Comparison of ENCODE assay signal across 29 mouse cellular contexts in the genomic region with DNA sequence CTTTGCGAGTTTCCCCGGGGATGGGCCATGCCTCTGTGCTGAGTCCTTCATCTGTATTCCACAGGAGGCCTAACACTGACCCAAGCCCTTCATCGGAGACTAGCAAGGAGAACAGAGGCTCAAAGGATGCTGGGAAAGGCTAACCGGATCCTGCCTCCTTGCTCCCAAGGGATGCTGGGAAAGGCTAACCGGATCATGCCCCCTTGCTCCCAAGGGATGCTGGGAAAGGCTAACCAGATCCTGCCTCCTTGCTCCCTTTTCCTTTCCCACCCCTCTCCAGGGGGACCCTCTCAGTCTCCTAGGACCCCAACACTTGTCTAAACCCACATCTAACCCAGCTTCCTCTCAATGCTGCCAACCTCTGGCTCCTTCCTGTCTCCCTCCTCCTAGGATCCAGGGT. TPM values are rescaled to one million over a fixed set of nuclear protein-coding genes. Genes with fewer than 3 reads are reported as not detected.
DNase-seq lines count a peak whose midpoint lies in the region; ATAC-seq and TF ChIP-seq lines count a peak whose summit lies in the region.
"Had no signal": no experiment of that assay in that cellular context is flagged by ENCODE, and none has a peak within 500 bp of the region (broad histone marks: within the 10 kb centered on the region; RNA-seq: fewer than 3 reads in every experiment).

No protein-coding gene starts in this region.

- H3K27me3 ChIP-seq in forebrain, embryonic 10.5 days (ENCODE audit: poor library complexity, severe bottlenecking): peaks cover 8% of the 10 kb centered on the region; the same call in 1 of the 2 replicates
- H3K27me3 ChIP-seq in forebrain, postnatal 0 days (ENCODE audit: insufficient read depth, low read length): no peaks in the 10 kb centered on the region
- H3K27me3 ChIP-seq in Patski: no peaks in the 10 kb centered on the region
- no peaks in the 10 kb centered on the region for H3K27me3 ChIP-seq in stomach, embryonic 15.5 days (replicated peaks)
- H3K27me3 ChIP-seq in midbrain, embryonic 13.5 days: no peaks in the 10 kb centered on the region
- H3K27me3 ChIP-seq: embryonic facial prominence, embryonic 12.5 days; embryonic facial prominence, embryonic 15.5 days; forebrain, embryonic 13.5 days; heart, embryonic 12.5 days; heart, embryonic 15.5 days; intestine, embryonic 15.5 days had no signal

- 0 out of 2 replicates have a peak overlapping the region, but pooled peaks have one; percentile 4 for H3K27ac ChIP-seq in forebrain, embryonic 10.5 days
- H3K27ac ChIP-seq in forebrain, postnatal 0 days (ENCODE audit: low read depth, low read length): no peak overlapping the region
- peak overlapping the region; percentile 35; the same call in 1 of the 2 replicates for H3K27ac ChIP-seq in stomach, embryonic 15.5 days
- H3K27ac ChIP-seq in midbrain, embryonic 13.5 days: no peak overlapping the region
- H3K27ac ChIP-seq: embryonic facial prominence, embryonic 12.5 days; embryonic facial prominence, embryonic 15.5 days; forebrain, embryonic 13.5 days; gastrocnemius, adult 2 months; heart, embryonic 15.5 days; hindbrain, embryonic 10.5 days; hindbrain, embryonic 13.5 days; intestine, embryonic 15.5 days had no signal

- DNase-seq in forebrain, embryonic 10.5 days (ENCODE audit: extremely low spot score, low spot score): no peak
- no peak for DNase-seq in forebrain, postnatal 0 days
- no peak for DNase-seq in Patski (ENCODE audit: low read depth, low spot score)
- no peak for DNase-seq in urinary bladder, adult 2 months (ENCODE audit: low spot score)
- DNase-seq in retina, embryonic 14.5 days (ENCODE audit: low spot score): no peak
- no peak for DNase-seq in heart, adult 11 months
- DNase-seq: adrenal gland, postnatal 10 days; adrenal gland, postnatal 36 days; cerebellum, adult 18-20 months; cerebellum, adult 9-10 months; cerebellum, postnatal 14 days; gastrocnemius, adult 2 months; gastrocnemius, postnatal 14 days; heart, adult 18-20 months; heart, postnatal 10 days; heart, postnatal 36 days had no signal

- H3K4me1 ChIP-seq in forebrain, embryonic 10.5 days: peaks cover 27% of the 10 kb centered on the region
- H3K4me1 ChIP-seq in forebrain, postnatal 0 days (ENCODE audit: insufficient read depth): 0 out of 2 replicates have a peak, but pooled peaks cover 4% of the 10 kb centered on the region
- peaks cover 22% of the 10 kb centered on the region for H3K4me1 ChIP-seq in stomach, embryonic 15.5 days
- H3K4me1 ChIP-seq in midbrain, embryonic 13.5 days (replicated peaks): peaks cover 24% of the 10 kb centered on the region

- no peak overlapping the region for H3K4me3 ChIP-seq in forebrain, embryonic 10.5 days
- H3K4me3 ChIP-seq in forebrain, postnatal 0 days (ENCODE audit: low read depth, low read length): no peak overlapping the region
- no peak overlapping the region for H3K4me3 ChIP-seq in stomach, embryonic 15.5 days (replicated peaks)
- H3K4me3 ChIP-seq in midbrain, embryonic 13.5 days (replicated peaks): no peak overlapping the region
- H3K4me3 ChIP-seq: embryonic facial prominence, embryonic 12.5 days; embryonic facial prominence, embryonic 15.5 days; erythroblast, embryonic 14.5 days; forebrain, embryonic 13.5 days; gastrocnemius, adult 2 months; heart, embryonic 12.5 days; heart, embryonic 15.5 days; hindbrain, embryonic 10.5 days; hindbrain, embryonic 13.5 days; intestine, embryonic 15.5 days had no signal

- WGBS in forebrain, embryonic 10.5 days: 96% methylated on average over 5 of the region's 5 CpGs
- 89% methylated on average over 5 of the region's 5 CpGs for WGBS in forebrain, postnatal 0 days
- 89% methylated on average over 5 of the region's 5 CpGs for WGBS in stomach, embryonic 15.5 days
- WGBS in midbrain, embryonic 13.5 days: 86% methylated on average over 5 of the region's 5 CpGs

- H3K9ac ChIP-seq in forebrain, postnatal 0 days: no peak overlapping the region
- H3K9ac ChIP-seq in stomach, embryonic 15.5 days: no peak overlapping the region
- H3K9ac ChIP-seq in midbrain, embryonic 13.5 days (replicated peaks): no peak overlapping the region
- H3K9ac ChIP-seq: embryonic facial prominence, embryonic 12.5 days; embryonic facial prominence, embryonic 15.5 days; forebrain, embryonic 13.5 days; heart, embryonic 12.5 days; heart, embryonic 15.5 days; hindbrain, embryonic 13.5 days; intestine, embryonic 15.5 days had no signal

- POLR2A ChIA-PET in Patski (lab: Charles Lee): no interaction called here

- H3K9me3 ChIP-seq in forebrain, embryonic 10.5 days: peaks cover 7% of the 10 kb centered on the region
- no peaks in the 10 kb centered on the region for H3K9me3 ChIP-seq in forebrain, postnatal 0 days (ENCODE audit: low read length)
- H3K9me3 ChIP-seq in stomach, embryonic 15.5 days: no peaks in the 10 kb centered on the region
- H3K9me3 ChIP-seq in midbrain, embryonic 13.5 days: no peaks in the 10 kb centered on the region
- H3K9me3 ChIP-seq: embryonic facial prominence, embryonic 15.5 days; forebrain, embryonic 13.5 days; hindbrain, embryonic 13.5 days; intestine, embryonic 15.5 days had no signal

- H3K4me2 ChIP-seq in forebrain, postnatal 0 days (ENCODE audit: low read depth): no peak overlapping the region
- no peak overlapping the region for H3K4me2 ChIP-seq in stomach, embryonic 15.5 days
- no peak overlapping the region for H3K4me2 ChIP-seq in midbrain, embryonic 13.5 days (replicated peaks)
- H3K4me2 ChIP-seq: embryonic facial prominence, embryonic 12.5 days; embryonic facial prominence, embryonic 15.5 days; forebrain, embryonic 13.5 days; heart, embryonic 12.5 days; heart, embryonic 15.5 days; hindbrain, embryonic 13.5 days; intestine, embryonic 15.5 days had no signal

- no peak for ATAC-seq in forebrain, postnatal 0 days
- ATAC-seq in Patski: peak; percentile 3
- no peak for ATAC-seq in stomach, embryonic 15.5 days (ENCODE audit: insufficient read depth, low FRiP score, low read depth)
- no peak for ATAC-seq in midbrain, embryonic 13.5 days
- ATAC-seq: forebrain, embryonic 13.5 days; forebrain, embryonic 16.5 days; hindbrain, embryonic 16.5 days had no signal

- no peak for TF ChIP-seq CTCF in forebrain, postnatal 0 days (IDR thresholded peaks at IDR 0.05; ENCODE audit: low read depth)
- no peak for TF ChIP-seq CTCF in Patski (IDR thresholded peaks at IDR 0.05)

- in situ Hi-C loops in Patski (cut with MboI; ENCODE audit: low pct_unique_long_range_greater_than_20kb): no loop called here

- H3K36me3 ChIP-seq in forebrain, embryonic 10.5 days (replicated peaks): no peaks in the 10 kb centered on the region
- H3K36me3 ChIP-seq in forebrain, postnatal 0 days (ENCODE audit: insufficient read depth): no peaks in the 10 kb centered on the region
- H3K36me3 ChIP-seq in stomach, embryonic 15.5 days: no peaks in the 10 kb centered on the region
- no peaks in the 10 kb centered on the region for H3K36me3 ChIP-seq in midbrain, embryonic 13.5 days
- H3K36me3 ChIP-seq: embryonic facial prominence, embryonic 12.5 days; embryonic facial prominence, embryonic 15.5 days; hindbrain, embryonic 10.5 days; hindbrain, embryonic 13.5 days; intestine, embryonic 15.5 days had no signal

- CTCF ChIA-PET in Patski (lab: Charles Lee): no interaction called here

RNA-seq across cellular contexts. Expression of a gene that starts 45.4 kb away (rescaled TPM):
- polyA plus RNA-seq in forebrain, embryonic 10.5 days (2016; fragmentation: Nextera tagmentation; extraction: Ambion mirVana): 0.20 and 0.25 TPM in 2 replicates
- not detected in 2 replicates for total RNA-seq in forebrain, postnatal 0 days (2014; rRNA removed)
- polyA plus RNA-seq in forebrain, postnatal 0 days (2015; fragmentation: Nextera tagmentation; extraction: Ambion mirVana): 0.13 TPM in 1 of 2 replicates, not detected in the other
- 0.04 TPM for polyA plus RNA-seq in Patski (2021)
- 1.5 and 2.3 TPM in 2 replicates for polyA plus RNA-seq in stomach, embryonic 15.5 days (2015; fragmentation: Nextera tagmentation; extraction: Ambion mirVana)
- polyA plus RNA-seq in urinary bladder, adult 2 months (2012; rRNA removed): 1.5 and 1.9 TPM in 2 replicates
- not detected in 2 replicates for polyA plus RNA-seq in midbrain, embryonic 13.5 days (2015; fragmentation: Nextera tagmentation; extraction: Ambion mirVana)
- polyA plus RNA-seq: forebrain, embryonic 13.5 days; forebrain, embryonic 16.5 days; hindbrain, embryonic 10.5 days had no signal

Comparison
In these comparisons a context has a peak if more than half of its experiments do, and no peak if none do; other contexts are left out.
1. H3K27ac ChIP-seq: peak in forebrain, embryonic 10.5 days (single experiment) and stomach, embryonic 15.5 days (single experiment); none in forebrain, postnatal 0 days (single experiment) and midbrain, embryonic 13.5 days (single experiment).